Mouse (Mus musculus): ENCODE data around the gene Lipt1.

- TF ChIP-seq CTCF (IDR thresholded peaks at IDR 0.05; ENCODE audit: extremely low read depth, insufficient read depth, insufficient read length, insufficient replicate concordance) (no peak), POLR2A (IDR thresholded peaks at IDR 0.05; ENCODE audit: low read depth, low read length) (no peak)
These were observed 23.1 kb downstream of the Lipt1 start for GRCm38 (mm10) chr1:37894606-37895005.
